Mouse (Mus musculus) liver, adult 2 months (tissue): ENCODE measurements around the gene Mok. TPM values are rescaled to one million over a fixed set of nuclear protein-coding genes. Genes with fewer than 3 reads are reported as not detected.

Source experiments
- DNase-seq: peaks from one replicate; pipeline ENCODE4 v3.0.0-alpha.2; 2011; ENCODE audit warnings: low read depth, low spot score; ENCODE audit errors: extremely low read depth
- H3K27ac ChIP-seq: fragments of 200-500 bp; replicated peaks from 2 replicates; pipeline ENCODE4 v1.5.1; 2012; ENCODE audit warnings: low read depth, mild to moderate bottlenecking, control low read depth, inconsistent platforms, low read length; ENCODE audit not compliant: insufficient read depth
- H3K27me3 ChIP-seq: fragments of 200-500 bp; 2 replicates; pipeline ENCODE4 v1.6.1; 2012; ENCODE audit warnings: mild to moderate bottlenecking, moderate library complexity, low read length, inconsistent platforms; ENCODE audit not compliant: control insufficient read depth, insufficient read depth
- H3K36me3 ChIP-seq: fragments of 200-500 bp; 2 replicates; pipeline ENCODE4 v1.6.1; 2012; ENCODE audit warnings: low read length, inconsistent platforms; ENCODE audit not compliant: control insufficient read depth, insufficient read depth
- H3K4me1 ChIP-seq: fragments of 200-500 bp; 2 replicates; pipeline ENCODE4 v1.6.1; 2011; ENCODE audit warnings: low read length; ENCODE audit not compliant: control insufficient read depth, insufficient read depth
- H3K4me3 ChIP-seq: fragments of 200-500 bp; 2 replicates; pipeline ENCODE4 v1.5.1; 2011; ENCODE audit warnings: low read depth, mild to moderate bottlenecking, control low read depth, low read length, moderate library complexity; ENCODE audit not compliant: insufficient read depth
- H3K79me2 ChIP-seq: fragments of 200-500 bp; 2 replicates; pipeline ENCODE4 v1.6.1; 2012; ENCODE audit warnings: inconsistent platforms, mild to moderate bottlenecking, low read length, moderate library complexity; ENCODE audit not compliant: control insufficient read depth, insufficient read depth
- H3K9ac ChIP-seq: fragments of 200-500 bp; 2 replicates; pipeline ENCODE4 v1.6.1; 2012; ENCODE audit warnings: low read depth, mild to moderate bottlenecking, control low read depth, inconsistent platforms, low read length
- CTCF ChIP-seq: fragments of 200-500 bp; IDR thresholded peaks from 2 replicates; pipeline ENCODE4 v1.5.1; 2011; ENCODE audit warnings: low read depth, low read length, control low read depth
- POLR2A ChIP-seq: fragments of 200-500 bp; IDR thresholded peaks from 2 replicates; pipeline ENCODE4 v1.6.1; 2011; ENCODE audit warnings: low read length, control low read depth; ENCODE audit not compliant: insufficient read depth; ENCODE audit errors: extremely low read depth
- WGBS: fragments of 180-500 bp; shearing (Covaris S2); methylation state at CpG from one replicate; pipeline ENCODE4 v1.1.7; 2018; 5-methylcytosine and 5-hydroxymethylcytosine counted together
- polyA plus RNA-seq: library from polyadenylated mRNA; depleted of rRNA; stranded (reverse); fragments of >200 nt; gene quantifications from 2 replicates; pipeline ENCODE4 v1.2.3, GENCODE M21; 2012
- total RNA-seq: library from RNA; depleted of rRNA; stranded (reverse); fragments of >200 nt; gene quantifications from 2 replicates; pipeline ENCODE4 v1.2.3, GENCODE M21; 2014

Mok gene
- total and polyA plus RNA-seq, 2 experiments: 0.18 TPM; not detected in 1

DNA sequence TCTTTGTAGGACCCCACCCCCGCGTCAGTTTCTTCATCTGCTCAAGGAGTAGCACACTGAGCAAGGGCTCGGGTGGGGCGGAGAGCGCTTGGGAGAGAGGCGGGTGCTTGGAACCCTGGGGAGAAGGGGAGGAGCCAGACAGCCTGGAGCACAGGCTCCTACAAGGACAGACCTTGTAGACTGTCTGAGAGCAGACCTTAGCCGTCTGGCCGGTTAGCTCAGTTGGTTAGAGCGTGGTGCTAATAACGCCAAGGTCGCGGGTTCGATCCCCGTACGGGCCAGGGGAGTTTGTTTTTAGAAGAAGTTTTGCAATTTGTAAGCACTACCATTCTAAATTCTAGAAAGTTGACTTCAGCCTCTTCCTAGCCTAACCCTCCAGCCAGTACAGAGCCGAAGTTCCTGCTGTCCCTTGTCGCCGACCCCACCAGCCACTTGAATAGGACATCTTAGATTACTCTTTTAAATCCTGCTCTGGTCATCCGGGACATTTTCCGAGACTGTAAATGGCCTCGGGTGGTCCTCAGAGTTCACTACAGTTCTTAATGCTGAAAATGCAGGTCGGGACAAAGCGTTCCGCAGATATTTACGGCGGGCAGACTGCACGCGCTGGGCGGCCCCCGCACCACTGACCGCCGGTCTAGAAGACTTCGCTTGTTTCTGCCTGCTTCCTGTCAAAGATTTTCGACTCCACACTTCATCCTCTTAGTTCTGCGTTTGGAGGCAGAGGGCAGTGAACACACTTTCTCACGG, 4.6 kb upstream of the Mok start:
- H3K4me1 ChIP-seq: peaks cover 2% of the 10 kb centered on the region; the same call in 1 of the 2 replicates
- H3K27ac ChIP-seq: peak overlapping the region; percentile 70
- no peak for TF ChIP-seq POLR2A
- no peak for TF ChIP-seq CTCF
- no peaks in the 10 kb centered on the region for H3K27me3 ChIP-seq
- DNase-seq: peak; percentile 85
- no peaks in the 10 kb centered on the region for H3K79me2 ChIP-seq
- H3K36me3 ChIP-seq: no peaks in the 10 kb centered on the region
- H3K4me3 ChIP-seq: peak overlapping the region; percentile 45
- 4% methylated on average over 36 of the region's 36 CpGs for WGBS
- peak overlapping the region; percentile 61 for H3K9ac ChIP-seq

DNA sequence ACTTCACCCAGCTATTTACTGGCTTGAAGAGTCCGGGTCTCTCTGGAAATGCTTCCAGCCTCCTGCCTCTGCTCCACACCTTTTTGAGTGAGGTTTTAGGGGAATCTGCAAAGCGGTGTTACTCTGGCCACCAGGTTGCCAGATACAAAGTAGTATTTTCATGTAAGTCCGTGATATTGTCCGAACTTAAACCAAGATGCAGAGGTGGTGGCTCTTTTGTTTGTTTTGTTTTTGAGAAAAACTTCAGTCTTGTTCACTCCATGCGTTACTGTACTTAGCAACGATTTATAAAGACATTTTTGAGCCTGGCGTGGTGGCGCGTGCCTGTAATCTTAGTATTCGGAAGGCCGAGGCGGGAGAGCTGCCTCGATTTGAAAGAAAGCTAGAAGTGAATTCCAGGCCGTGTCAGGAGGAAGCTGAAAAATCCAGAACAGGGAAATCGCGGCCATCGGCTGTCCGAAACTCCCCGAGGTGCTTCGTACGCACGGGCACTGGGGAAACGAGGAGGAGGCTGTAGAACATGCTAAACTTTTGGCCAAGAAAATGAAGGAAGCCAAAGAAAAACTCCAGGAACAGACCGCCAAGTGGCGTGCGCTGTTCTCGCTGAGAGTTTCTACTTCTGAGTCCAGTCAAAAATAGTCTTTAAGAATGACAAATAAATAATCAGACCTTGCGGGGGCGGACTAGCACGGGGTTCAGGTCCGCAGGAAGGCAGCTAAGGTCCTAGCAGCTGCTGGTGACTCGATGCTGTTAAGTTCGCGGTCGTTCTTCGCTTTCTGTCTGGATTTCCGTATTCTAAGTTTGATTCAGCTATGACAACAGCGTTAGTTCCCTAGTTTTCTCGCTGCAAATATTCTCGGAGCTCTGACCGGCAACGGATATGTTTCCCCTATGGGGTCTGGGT, 3.7 kb upstream of the Mok start:
- peak overlapping the region; percentile 52 for H3K9ac ChIP-seq

DNA sequence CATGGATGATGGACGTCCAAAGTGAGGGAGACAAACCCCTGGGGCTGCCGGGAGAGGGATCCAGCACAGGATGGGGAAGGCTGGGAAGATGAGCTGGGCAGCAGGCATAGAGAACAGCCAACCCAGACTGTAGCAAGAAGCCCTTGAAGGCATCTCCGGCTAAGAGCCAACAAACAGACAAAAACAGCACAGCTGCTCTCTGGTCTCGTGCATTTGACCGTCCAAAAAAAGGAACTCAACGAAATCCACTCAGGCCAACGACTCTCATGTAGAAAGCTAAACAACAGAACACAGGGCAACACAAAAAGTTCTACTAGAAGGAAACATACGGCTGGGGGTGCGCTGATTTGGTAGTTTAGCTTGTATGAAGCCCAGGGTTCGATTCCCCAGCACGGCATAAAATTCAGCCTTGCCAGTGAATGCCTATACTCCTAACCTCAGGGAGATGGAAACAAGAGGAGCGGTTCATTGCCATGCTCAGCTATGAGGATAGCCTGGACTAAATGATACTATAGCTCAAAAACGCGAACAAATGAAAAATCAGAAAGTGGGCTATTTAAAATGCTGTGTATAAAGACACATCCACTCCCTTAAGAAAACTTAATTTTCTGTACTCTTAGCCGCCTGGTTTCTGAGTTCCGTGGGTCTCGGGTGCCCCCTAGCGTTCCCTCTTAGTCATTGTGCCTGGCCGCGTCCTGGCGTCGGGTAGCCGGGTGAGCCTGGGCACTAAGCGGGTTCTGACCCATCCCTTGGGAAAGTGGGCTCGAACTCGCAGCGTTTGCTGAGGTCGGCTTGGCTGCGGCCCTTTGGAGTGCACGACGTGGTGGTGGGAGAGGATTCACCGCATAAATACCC, 2.7 kb upstream of the Mok start:
- H3K4me1 ChIP-seq: peaks cover 2% of the 10 kb centered on the region; the same call in 1 of the 2 replicates
- H3K79me2 ChIP-seq: no peaks in the 10 kb centered on the region
- H3K27ac ChIP-seq: no peak overlapping the region
- peak overlapping the region; percentile 46 for H3K4me3 ChIP-seq
- H3K36me3 ChIP-seq: no peaks in the 10 kb centered on the region
- no peaks in the 10 kb centered on the region for H3K27me3 ChIP-seq
- H3K9ac ChIP-seq: peak overlapping the region; percentile 11; the same call in 1 of the 2 replicates
- peak; percentile 53 for DNase-seq
- 23% methylated on average over 32 of the region's 32 CpGs for WGBS
- TF ChIP-seq CTCF (peak; percentile 93), POLR2A (no peak)

More for the DNA sequence above, 3.7 kb upstream of the Mok start:
- peaks cover 2% of the 10 kb centered on the region; the same call in 1 of the 2 replicates for H3K4me1 ChIP-seq
- DNase-seq: peak; percentile 39
- H3K36me3 ChIP-seq: no peaks in the 10 kb centered on the region
- TF ChIP-seq CTCF (no peak), POLR2A (no peak)
- WGBS: 3% methylated on average over 42 of the region's 42 CpGs
- peak overlapping the region; percentile 46 for H3K4me3 ChIP-seq
- H3K79me2 ChIP-seq: no peaks in the 10 kb centered on the region
- no peaks in the 10 kb centered on the region for H3K27me3 ChIP-seq
- H3K27ac ChIP-seq: peak overlapping the region; percentile 26

DNA sequence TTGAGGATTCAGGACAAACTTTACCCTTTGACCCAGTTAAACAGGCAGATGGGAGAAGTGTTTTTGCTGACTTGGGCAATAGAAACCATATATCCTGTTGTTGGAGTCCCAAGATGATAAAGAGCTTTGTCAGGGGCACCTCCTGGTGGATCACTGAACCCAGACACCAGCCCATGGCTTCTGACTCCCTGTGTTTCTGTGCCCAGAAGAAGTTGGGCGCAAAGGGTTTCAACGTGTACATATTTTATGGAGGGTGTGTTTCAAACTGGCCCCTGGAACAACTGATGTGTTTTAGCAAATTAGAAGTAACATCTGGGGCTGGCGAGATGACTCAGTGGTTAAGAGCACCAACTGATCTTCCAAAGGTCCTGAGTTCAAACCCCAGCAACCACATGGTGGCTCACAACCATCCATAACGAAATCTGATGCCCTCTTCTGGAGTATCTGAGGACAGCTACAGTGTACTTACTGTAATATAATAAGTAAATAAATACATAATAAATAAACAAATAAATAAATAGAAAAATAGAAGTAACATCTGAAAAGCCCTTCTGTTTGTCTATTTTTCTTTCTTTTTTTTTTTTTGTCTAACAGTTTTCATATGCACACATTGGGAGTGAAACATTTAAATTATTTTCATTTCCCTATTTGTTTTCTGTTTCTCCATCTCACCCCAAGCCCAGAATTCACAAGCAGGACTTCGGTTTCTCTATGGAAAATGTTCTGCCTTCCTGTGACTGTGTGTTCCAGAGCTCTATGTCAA, 1.2 kb upstream of the Mok start:
- Histone ChIP-seq H3K4me3 (no peak overlapping the region), H3K27ac (no peak overlapping the region)
- no peak for TF ChIP-seq POLR2A
- TF ChIP-seq CTCF: no peak

DNA sequence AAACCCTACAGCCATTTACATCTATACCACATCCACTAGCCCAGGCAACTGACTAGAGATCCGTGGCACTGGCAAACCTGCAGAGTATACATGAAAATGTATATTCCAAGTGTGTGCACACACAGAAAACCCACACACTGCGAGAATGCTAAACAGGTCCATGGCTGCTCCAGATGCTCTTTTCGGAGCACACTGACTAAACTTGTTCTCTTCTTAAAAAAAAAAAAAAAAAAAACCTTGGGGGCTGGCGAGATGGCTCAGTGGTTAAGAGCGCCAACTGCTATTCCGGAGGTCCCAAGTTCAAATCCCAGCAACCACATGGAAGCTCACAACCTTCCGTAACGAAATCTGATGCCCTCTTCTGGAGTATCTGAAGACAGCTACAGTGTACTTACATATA, 2.9 kb downstream of the Mok start:
- Histone ChIP-seq H3K27ac (no peak overlapping the region), H3K36me3 (no peaks in the 10 kb centered on the region), H3K79me2 (no peaks in the 10 kb centered on the region), H3K4me3 (no peak overlapping the region), H3K9ac (no peak overlapping the region), H3K27me3 (no peaks in the 10 kb centered on the region), H3K4me1 (no peaks in the 10 kb centered on the region)
- TF ChIP-seq POLR2A (no peak), CTCF (no peak)
- 93% methylated on average over 8 of the region's 8 CpGs for WGBS
- no peak for DNase-seq

More for the DNA sequence above, 1.2 kb upstream of the Mok start:
- H3K36me3 ChIP-seq: no peaks in the 10 kb centered on the region
- no peaks in the 10 kb centered on the region for H3K27me3 ChIP-seq
- peaks cover 2% of the 10 kb centered on the region; the same call in 1 of the 2 replicates for H3K4me1 ChIP-seq
- DNase-seq: no peak
- H3K79me2 ChIP-seq: no peaks in the 10 kb centered on the region
- WGBS: 75% methylated on average over 5 of the region's 5 CpGs
- H3K9ac ChIP-seq: no peak overlapping the region
